Mouse (Mus musculus) hindbrain, postnatal 0 days (tissue): ENCODE data around the gene Keg1. TPM values are rescaled to one million over a fixed set of nuclear protein-coding genes. Genes with fewer than 3 reads are reported as not detected.
A peak's percentile ranks its signal among the peaks of the same experiment; 100 is the strongest.

ENCODE experiments used
- ATAC-seq: fragments of 200-750 bp; cut with Nextera tagmentation; 2 replicates; pipeline ENCODE4 v1.8.0; 2017; ENCODE audit warnings: mild to moderate bottlenecking, moderate TSS enrichment, moderate library complexity
- DNase-seq: peaks from one replicate; pipeline ENCODE4 v3.0.0-alpha.2; 2015; ENCODE audit warnings: low spot score
- H3K27ac ChIP-seq: fragments of 300-500 bp; sonication (generic); 2 replicates; pipeline ENCODE4 v1.5.1; 2014; ENCODE audit warnings: mild to moderate bottlenecking
- H3K27me3 ChIP-seq: fragments of 300-500 bp; sonication (generic); 2 replicates; pipeline ENCODE4 v1.6.1; 2014; ENCODE audit warnings: low read length, mixed read lengths; ENCODE audit not compliant: insufficient read depth
- H3K36me3 ChIP-seq: fragments of 300-500 bp; sonication (generic); 2 replicates; pipeline ENCODE4 v1.6.1; 2014; ENCODE audit warnings: low read length, mixed read lengths; ENCODE audit not compliant: insufficient read depth
- H3K4me1 ChIP-seq: fragments of 300-500 bp; sonication (generic); 2 replicates; pipeline ENCODE4 v1.6.1; 2014; ENCODE audit warnings: antibody characterized with exemption, low read length, mixed read lengths; ENCODE audit not compliant: insufficient read depth
- H3K4me2 ChIP-seq: fragments of 300-500 bp; sonication (generic); 2 replicates; pipeline ENCODE4 v1.6.1; 2014; ENCODE audit warnings: low read depth, mild to moderate bottlenecking, low read length, moderate library complexity, mixed read lengths
- H3K4me3 ChIP-seq: fragments of 300-500 bp; sonication (generic); 2 replicates; pipeline ENCODE4 v1.5.1; 2014; ENCODE audit warnings: low read length
- H3K9ac ChIP-seq: fragments of 300-500 bp; sonication (generic); replicated peaks from 2 replicates; pipeline ENCODE4 v1.6.1; 2014; ENCODE audit warnings: mild to moderate bottlenecking, low read length, moderate library complexity, mixed read lengths
- H3K9me3 ChIP-seq: fragments of 300-500 bp; sonication (generic); 2 replicates; pipeline ENCODE4 v1.6.1; 2016; ENCODE audit warnings: low read length, mixed read lengths
- CTCF ChIP-seq: IDR thresholded peaks from 2 replicates; pipeline ENCODE4 v1.5.1; 2016; ENCODE audit warnings: antibody characterized with exemption, control low read depth, low read depth
- WGBS: fragments of 180-500 bp; shearing (Covaris S2); extraction: QIAGEN DNeasy Blood & Tissue Kit; methylation state at CpG from one replicate; pipeline ENCODE4 v1.1.7; 2014; 5-methylcytosine and 5-hydroxymethylcytosine counted together
- polyA plus RNA-seq: library from polyadenylated mRNA; unstranded; fragments of >200 nt; fragmentation: Nextera tagmentation; extraction: Ambion mirVana; gene quantifications from 2 replicates; pipeline ENCODE4 v1.2.1, GENCODE M21; 2015
- total RNA-seq: library from RNA; depleted of rRNA; stranded (reverse); fragments of >200 nt; gene quantifications from 2 replicates; pipeline ENCODE4 v1.2.3, GENCODE M21; 2014; rRNA removed

Gene Keg1
- total and polyA plus RNA-seq, 2 experiments from 2014 or later = not detected

- Histone ChIP-seq H3K27ac (no peak overlapping the region), H3K4me1 (no peaks in the 10 kb centered on the region), H3K9me3 (no peaks in the 10 kb centered on the region), H3K9ac (no peak overlapping the region), H3K4me2 (no peak overlapping the region), H3K27me3 (no peaks in the 10 kb centered on the region), H3K4me3 (no peak overlapping the region), H3K36me3 (peaks cover 25% of the 10 kb centered on the region)
- DNase-seq (no peak), ATAC-seq (no peak)
- TF ChIP-seq CTCF = peak; percentile 34; the same call in 1 of the 2 replicates
- 61% methylated on average over 2 of the region's 2 CpGs for WGBS
Observed at GRCm38 (mm10) chr19:12762212-12763130, 66.9 kb downstream of the Keg1 start.

GRCm38 (mm10) chr19:12765308-12765707 is 69.7 kb downstream of the Keg1 start, which contains the start of gene Cntf:
Gene Cntf, minus strand, starts transcription at chr19:12765632.
- WGBS = 63% methylated on average over 7 of the region's 7 CpGs
- TF ChIP-seq CTCF = no peak
- no peak within 1 kb of the TSS for H3K27ac ChIP-seq
- H3K9ac ChIP-seq = no peak within 1 kb of the TSS
- ATAC-seq (no peak), DNase-seq (no peak)
- H3K36me3 ChIP-seq = peaks cover 47% of the 10 kb centered on the region
- no peaks in the 10 kb centered on the region for H3K9me3 ChIP-seq
- H3K4me1 ChIP-seq = no peaks in the 10 kb centered on the region
- no peak within 1 kb of the TSS for H3K4me2 ChIP-seq
- H3K4me3 ChIP-seq = no peak within 1 kb of the TSS
- no peaks in the 10 kb centered on the region for H3K27me3 ChIP-seq

Other genes with a start within 250 kb of the Keg1 start
- gene Mpeg1, start 235.0 kb upstream of the Keg1 start, total RNA-seq = 2.5 and 3.1 TPM in 2 replicates
- 1.0 and 1.2 TPM in 2 replicates for gene Mpeg1, start 235.0 kb upstream of the Keg1 start, polyA plus RNA-seq
- 54.7 and 55.6 TPM in 2 replicates for gene Dtx4, start 194.3 kb upstream of the Keg1 start, total RNA-seq
- gene Dtx4, start 194.3 kb upstream of the Keg1 start, polyA plus RNA-seq = 23.3 and 24.6 TPM in 2 replicates
- gene Fam111a, start 150.0 kb upstream of the Keg1 start, total RNA-seq = 1.9 and 4.8 TPM in 2 replicates
- gene Fam111a, start 150.0 kb upstream of the Keg1 start, polyA plus RNA-seq = 3.2 and 3.3 TPM in 2 replicates
- 0.14 TPM in 1 of 2 replicates, not detected in the other for gene Gm4952, start 95.8 kb upstream of the Keg1 start, total RNA-seq
- gene Gm4952, start 95.8 kb upstream of the Keg1 start, polyA plus RNA-seq = 0.30 and 0.43 TPM in 2 replicates
- not detected in 2 replicates for gene Glyat, start 62.5 kb upstream of the Keg1 start, total RNA-seq
- 0.05 TPM in 1 of 2 replicates, not detected in the other for gene Glyat, start 62.5 kb upstream of the Keg1 start, polyA plus RNA-seq
- gene Olfr1442, start 25.3 kb upstream of the Keg1 start, total RNA-seq = not detected in 2 replicates
- gene Olfr1442, start 25.3 kb upstream of the Keg1 start, polyA plus RNA-seq = not detected in 2 replicates
- not detected in 2 replicates for gene Olfr1443, start 17.7 kb upstream of the Keg1 start, total RNA-seq
- gene Olfr1443, start 17.7 kb upstream of the Keg1 start, polyA plus RNA-seq = not detected in 2 replicates
- gene Cntf, start 69.8 kb downstream of the Keg1 start, total RNA-seq = 0.42 and 1.3 TPM in 2 replicates
- 0.83 and 1.5 TPM in 2 replicates for gene Cntf, start 69.8 kb downstream of the Keg1 start, polyA plus RNA-seq
- gene Zfp91, start 100.3 kb downstream of the Keg1 start, total RNA-seq = 42.5 and 49.1 TPM in 2 replicates
- 13.4 and 14.1 TPM in 2 replicates for gene Zfp91, start 100.3 kb downstream of the Keg1 start, polyA plus RNA-seq
- gene Lpxn, start 100.4 kb downstream of the Keg1 start, total RNA-seq = 0.83 and 1.8 TPM in 2 replicates
- 1.1 and 1.2 TPM in 2 replicates for gene Lpxn, start 100.4 kb downstream of the Keg1 start, polyA plus RNA-seq
- gene Gm5244, start 150.9 kb downstream of the Keg1 start, total RNA-seq = not detected in 2 replicates
- not detected in 2 replicates for gene Gm5244, start 150.9 kb downstream of the Keg1 start, polyA plus RNA-seq
- gene Olfr1444, start 161.5 kb downstream of the Keg1 start, total RNA-seq = not detected in 2 replicates
- not detected in 2 replicates for gene Olfr1444, start 161.5 kb downstream of the Keg1 start, polyA plus RNA-seq
- not detected in 2 replicates for gene Olfr1445, start 188.1 kb downstream of the Keg1 start, total RNA-seq
- not detected in 2 replicates for gene Olfr1445, start 188.1 kb downstream of the Keg1 start, polyA plus RNA-seq
- not detected in 2 replicates for gene Olfr1446, start 197.7 kb downstream of the Keg1 start, total RNA-seq
- gene Olfr1446, start 197.7 kb downstream of the Keg1 start, polyA plus RNA-seq = not detected in 2 replicates
- not detected in 2 replicates for gene Olfr1447, start 208.0 kb downstream of the Keg1 start, total RNA-seq
- gene Olfr1447, start 208.0 kb downstream of the Keg1 start, polyA plus RNA-seq = not detected in 2 replicates
- not detected in 2 replicates for gene Olfr1448, start 228.6 kb downstream of the Keg1 start, total RNA-seq
- not detected in 2 replicates for gene Olfr1448, start 228.6 kb downstream of the Keg1 start, polyA plus RNA-seq
- not detected in 2 replicates for gene Olfr1449, start 235.1 kb downstream of the Keg1 start, total RNA-seq
- not detected in 2 replicates for gene Olfr1449, start 235.1 kb downstream of the Keg1 start, polyA plus RNA-seq